Mouse (Mus musculus) intestine, embryonic 16.5 days (tissue): Measurements from ENCODE around the gene Cox8b. TPM values are rescaled to one million over a fixed set of nuclear protein-coding genes. Genes with fewer than 3 reads are reported as not detected.
A peak's percentile ranks its signal among the peaks of the same experiment; 100 is the strongest.

Experiments
- ATAC-seq: fragments of 200-750 bp; cut with Nextera tagmentation; 2 replicates; pipeline ENCODE4 v1.8.0; 2017; ENCODE audit warnings: moderate TSS enrichment, moderate library complexity
- H3K27ac ChIP-seq: fragments of 300-500 bp; sonication (generic); 2 replicates; pipeline ENCODE4 v1.5.1; 2014; ENCODE audit warnings: mild to moderate bottlenecking, low read length
- H3K27me3 ChIP-seq: fragments of 300-500 bp; sonication (generic); replicated peaks from 2 replicates; pipeline ENCODE4 v1.6.1; 2014; ENCODE audit warnings: low read length, control low read depth, mixed read lengths; ENCODE audit not compliant: control insufficient read depth, insufficient read depth
- H3K36me3 ChIP-seq: fragments of 300-500 bp; sonication (generic); 2 replicates; pipeline ENCODE4 v1.6.1; 2014; ENCODE audit warnings: low read length, control low read depth; ENCODE audit not compliant: control insufficient read depth, insufficient read depth
- H3K4me1 ChIP-seq: fragments of 300-500 bp; sonication (generic); 2 replicates; pipeline ENCODE4 v1.6.1; 2014; ENCODE audit warnings: low read length, control low read depth, mixed read lengths; ENCODE audit not compliant: control insufficient read depth, insufficient read depth
- H3K4me2 ChIP-seq: fragments of 300-500 bp; sonication (generic); 2 replicates; pipeline ENCODE4 v1.6.1; 2014; ENCODE audit warnings: low read depth, low read length, control low read depth
- H3K4me3 ChIP-seq: fragments of 300-500 bp; sonication (generic); 2 replicates; pipeline ENCODE4 v1.5.1; 2014; ENCODE audit warnings: mild to moderate bottlenecking, low read length
- H3K9ac ChIP-seq: fragments of 300-500 bp; sonication (generic); 2 replicates; pipeline ENCODE4 v1.6.1; 2014; ENCODE audit warnings: low read depth, low read length
- H3K9me3 ChIP-seq: fragments of 300-500 bp; sonication (generic); 2 replicates; pipeline ENCODE4 v1.6.1; 2016; ENCODE audit warnings: low read length, control low read depth; ENCODE audit not compliant: control insufficient read depth
- WGBS: fragments of 180-500 bp; shearing (Covaris S2); extraction: QIAGEN DNeasy Blood & Tissue Kit; methylation state at CpG from one replicate; pipeline ENCODE4 v1.1.7; 2014; 5-methylcytosine and 5-hydroxymethylcytosine counted together
- polyA plus RNA-seq: library from polyadenylated mRNA; unstranded; fragments of >200 nt; fragmentation: Nextera tagmentation; extraction: Ambion mirVana; gene quantifications from 2 replicates; pipeline ENCODE4 v1.2.1, GENCODE M21; 2015

Gene Cox8b
- polyA plus RNA-seq, 1 experiment from 2014 or later, result 0.45 TPM

DNA sequence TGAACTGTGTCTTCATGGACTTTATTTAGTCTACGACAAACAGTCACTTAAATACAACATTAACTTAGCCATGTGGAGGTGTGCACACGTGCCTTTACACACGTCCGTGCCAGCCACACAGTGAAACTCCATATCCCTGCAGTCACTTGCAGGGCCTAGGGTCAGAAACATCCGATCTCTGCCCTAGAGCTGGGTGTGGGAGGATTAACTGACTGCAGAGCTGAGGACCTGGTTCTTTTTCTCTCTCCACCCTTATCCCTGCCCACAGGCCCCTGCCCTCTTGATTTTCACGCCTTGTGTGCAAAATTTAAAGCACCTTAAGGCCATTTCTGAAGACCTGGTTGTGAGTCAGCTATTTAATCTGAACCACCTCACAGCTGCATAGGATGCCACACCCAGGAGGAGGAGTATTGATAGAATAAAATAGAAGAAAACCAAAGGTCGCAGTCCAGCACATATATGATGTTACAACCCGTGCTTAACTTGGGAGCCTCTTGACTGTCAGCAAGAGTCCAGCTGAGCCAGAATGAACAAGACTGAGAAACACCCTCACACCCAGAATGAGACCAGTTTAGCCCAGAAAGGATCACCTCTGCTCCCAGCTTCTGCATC lies 20.3 kb upstream of the Cox8b start, which contains the start of gene Nlrp6:
Nlrp6 (plus strand) TSS at position 485 of the 612 bp plus-strand sequence.
- H3K27ac ChIP-seq, result peak within 1 kb of the TSS; percentile 89
- peak; percentile 81 for ATAC-seq
- 52% methylated on average over 8 of the region's 8 CpGs for WGBS
- H3K9me3 ChIP-seq, result no peaks in the 10 kb centered on the region
- peak within 1 kb of the TSS; percentile 56 for H3K4me3 ChIP-seq
- peaks cover 3% of the 10 kb centered on the region; the same call in 1 of the 2 replicates for H3K36me3 ChIP-seq
- peak within 1 kb of the TSS; percentile 62 for H3K9ac ChIP-seq
- peak within 1 kb of the TSS; percentile 78 for H3K4me2 ChIP-seq
- peaks cover 16% of the 10 kb centered on the region for H3K4me1 ChIP-seq
- H3K27me3 ChIP-seq, result peaks cover 24% of the 10 kb centered on the region

DNA sequence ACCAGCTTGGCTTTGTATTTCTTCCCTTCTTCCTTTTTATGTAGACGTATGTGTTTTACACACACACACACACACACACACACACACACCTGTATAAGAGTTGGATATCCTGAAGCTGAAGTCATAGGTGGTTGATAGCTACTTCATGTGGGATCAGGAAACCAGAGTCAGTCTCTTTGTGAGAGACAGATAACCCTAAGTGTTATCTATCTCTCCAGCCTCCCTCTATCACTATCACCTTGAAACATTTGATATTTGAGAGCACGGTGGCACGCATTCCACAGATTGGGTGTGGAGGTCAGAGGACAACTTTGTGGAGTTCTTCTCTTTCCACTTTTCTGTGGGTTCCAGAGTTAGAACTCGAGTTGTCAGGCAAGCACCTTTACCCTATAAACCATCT lies 19.7 kb upstream of the Cox8b start:
- H3K27me3 ChIP-seq, result peaks cover 24% of the 10 kb centered on the region
- WGBS, result 43% methylated on average over 4 of the region's 4 CpGs
- H3K4me2 ChIP-seq, result peak overlapping the region; percentile 1; the same call in 1 of the 2 replicates
- no peaks in the 10 kb centered on the region for H3K9me3 ChIP-seq
- peaks cover 3% of the 10 kb centered on the region; the same call in 1 of the 2 replicates for H3K36me3 ChIP-seq
- ATAC-seq, result peak; percentile 46
- H3K4me3 ChIP-seq, result no peak overlapping the region
- no peak overlapping the region; the same call in 1 of the 2 replicates for H3K9ac ChIP-seq
- H3K4me1 ChIP-seq, result peaks cover 16% of the 10 kb centered on the region
- H3K27ac ChIP-seq, result peak overlapping the region; percentile 89

DNA sequence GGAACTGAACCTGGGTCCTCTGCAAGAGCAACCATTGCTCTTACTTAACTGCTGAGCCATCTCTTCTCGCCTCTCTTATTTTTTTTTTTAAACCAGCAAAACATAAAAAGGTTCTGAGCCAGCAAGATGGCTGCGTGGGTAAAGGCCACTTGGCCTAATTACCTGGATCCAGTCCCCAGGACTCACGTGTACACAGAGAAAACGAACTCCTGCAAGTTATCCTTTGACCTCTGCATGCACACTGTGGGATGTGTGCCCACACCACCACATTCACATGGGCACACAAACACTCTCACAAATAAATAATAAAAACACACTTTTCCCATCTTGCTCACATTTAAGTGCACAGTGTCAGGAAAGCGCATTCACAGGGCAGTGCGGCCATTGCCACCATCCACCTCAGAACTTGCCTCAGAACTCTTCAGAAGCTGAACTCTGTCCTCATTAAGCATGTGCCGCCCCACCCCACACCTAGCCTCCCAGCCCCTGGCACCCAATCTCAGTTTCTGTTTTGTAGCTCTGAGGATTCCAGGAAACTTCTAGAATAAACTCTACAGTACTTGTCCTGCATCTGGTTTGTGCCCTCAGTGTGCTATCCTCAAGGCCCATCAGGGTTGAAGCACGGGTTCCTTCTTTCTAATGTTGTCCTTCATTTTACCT lies 13.9 kb upstream of the Cox8b start:
- peak; percentile 27 for ATAC-seq
- WGBS, result 72% methylated on average over 8 of the region's 8 CpGs
- H3K27ac ChIP-seq, result peak overlapping the region; percentile 94

DNA sequence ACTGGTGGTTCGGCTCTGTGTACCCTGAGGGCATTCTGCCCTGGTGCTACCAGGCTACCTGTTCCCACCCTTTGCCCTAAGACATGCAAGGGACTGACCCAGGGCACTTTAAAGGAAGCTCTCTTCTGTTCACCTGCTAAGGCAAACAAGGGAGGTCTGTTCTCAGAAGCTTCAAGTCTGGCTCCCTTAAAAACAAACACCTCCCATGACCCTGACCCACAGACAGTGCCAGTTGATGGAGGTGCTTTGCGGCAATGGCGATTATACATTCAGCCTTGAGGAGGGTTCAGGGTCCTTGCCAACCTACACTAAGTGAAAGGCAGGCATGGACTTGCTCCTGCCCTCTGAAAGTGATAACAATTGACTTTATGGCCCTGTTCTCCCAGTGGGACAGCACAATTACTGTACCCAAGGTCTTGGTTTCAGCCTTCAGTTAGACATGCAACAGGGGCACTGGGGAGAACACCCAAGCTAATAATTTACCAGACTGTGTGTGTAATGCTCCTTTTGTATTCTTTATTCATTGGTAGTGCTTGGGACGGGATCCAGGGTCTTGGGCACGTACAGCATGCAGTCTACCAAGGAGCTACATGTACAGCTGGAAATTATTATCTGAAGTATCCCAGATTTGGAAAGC lies 12.7 kb upstream of the Cox8b start:
- H3K27ac ChIP-seq, result peak overlapping the region; percentile 94
- H3K4me1 ChIP-seq, result peaks cover 12% of the 10 kb centered on the region
- H3K9me3 ChIP-seq, result no peaks in the 10 kb centered on the region
- no peaks in the 10 kb centered on the region for H3K27me3 ChIP-seq
- 51% methylated on average over 5 of the region's 5 CpGs for WGBS
- no peaks in the 10 kb centered on the region for H3K36me3 ChIP-seq
- peak; percentile 93 for ATAC-seq
- H3K9ac ChIP-seq, result peak overlapping the region; percentile 36; the same call in 1 of the 2 replicates
- H3K4me2 ChIP-seq, result peak overlapping the region; percentile 2; the same call in 1 of the 2 replicates
- no peak overlapping the region for H3K4me3 ChIP-seq

More for the DNA sequence above, 13.9 kb upstream of the Cox8b start:
- H3K36me3 ChIP-seq, result no peaks in the 10 kb centered on the region
- no peaks in the 10 kb centered on the region for H3K27me3 ChIP-seq
- no peaks in the 10 kb centered on the region for H3K9me3 ChIP-seq
- peaks cover 15% of the 10 kb centered on the region for H3K4me1 ChIP-seq
- H3K4me2 ChIP-seq, result no peak overlapping the region
- no peak overlapping the region for H3K9ac ChIP-seq
- no peak overlapping the region for H3K4me3 ChIP-seq

DNA sequence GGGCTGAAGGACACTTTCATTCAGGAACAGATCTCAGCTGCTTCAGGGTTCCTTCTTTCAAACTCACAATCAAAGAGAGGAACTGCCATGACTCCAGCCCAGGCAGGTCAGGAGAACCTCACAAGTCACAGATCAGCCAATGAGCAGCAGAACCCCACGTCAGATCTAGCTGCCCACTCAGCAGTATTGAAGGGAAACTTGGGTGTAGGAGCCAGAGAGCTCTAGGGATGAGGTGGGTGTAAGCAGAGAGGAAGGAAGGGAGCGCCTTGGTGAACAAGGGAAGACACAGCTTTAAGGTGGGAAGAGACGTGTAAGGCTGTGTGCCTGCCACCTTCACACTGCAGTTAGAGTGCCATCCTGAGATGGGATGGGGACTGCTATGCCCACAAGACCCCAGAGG lies 12.0 kb upstream of the Cox8b start:
- H3K9me3 ChIP-seq, result no peaks in the 10 kb centered on the region
- H3K4me1 ChIP-seq, result peaks cover 12% of the 10 kb centered on the region
- no peaks in the 10 kb centered on the region for H3K36me3 ChIP-seq
- no peak for ATAC-seq
- WGBS, result 60% methylated on average over 3 of the region's 3 CpGs
- H3K9ac ChIP-seq, result peak overlapping the region; percentile 36
- peak overlapping the region; percentile 94 for H3K27ac ChIP-seq
- H3K4me3 ChIP-seq, result no peak overlapping the region
- H3K27me3 ChIP-seq, result no peaks in the 10 kb centered on the region
- H3K4me2 ChIP-seq, result 0 out of 2 replicates have a peak overlapping the region, but pooled peaks have one; percentile 2

DNA sequence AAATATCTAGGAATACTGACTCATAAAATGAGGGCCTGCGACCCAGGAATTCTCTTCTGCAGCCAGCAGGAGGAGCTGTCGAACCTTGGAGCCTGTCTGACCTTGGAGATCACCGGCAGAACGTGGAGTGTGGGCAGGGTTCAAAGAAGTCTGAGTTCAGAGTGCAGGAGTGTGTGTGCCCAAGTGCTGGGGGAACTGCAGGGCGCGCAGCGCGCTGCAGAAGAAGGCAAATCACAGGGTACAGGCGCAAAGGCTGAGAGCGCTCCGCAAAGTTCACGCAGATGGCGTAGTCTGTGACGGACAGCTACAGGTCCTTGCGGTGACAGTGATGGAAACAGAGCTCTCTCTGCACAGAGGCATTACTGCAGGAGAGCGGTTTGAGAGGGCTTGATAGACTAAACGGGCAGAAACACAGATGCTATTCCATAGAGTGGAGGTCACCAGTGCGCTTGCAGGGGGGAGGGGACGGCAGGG lies 8.4 kb upstream of the Cox8b start:
- peak; percentile 64 for ATAC-seq
- Histone ChIP-seq H3K27ac (0 out of 2 replicates have a peak overlapping the region, but pooled peaks have one; percentile 49), H3K4me3 (peak overlapping the region; percentile 45), H3K27me3 (no peaks in the 10 kb centered on the region), H3K9ac (peak overlapping the region; percentile 64), H3K4me1 (peaks cover 7% of the 10 kb centered on the region), H3K4me2 (peak overlapping the region; percentile 79), H3K36me3 (no peaks in the 10 kb centered on the region), H3K9me3 (no peaks in the 10 kb centered on the region)
- WGBS, result 2% methylated on average over 19 of the region's 19 CpGs

DNA sequence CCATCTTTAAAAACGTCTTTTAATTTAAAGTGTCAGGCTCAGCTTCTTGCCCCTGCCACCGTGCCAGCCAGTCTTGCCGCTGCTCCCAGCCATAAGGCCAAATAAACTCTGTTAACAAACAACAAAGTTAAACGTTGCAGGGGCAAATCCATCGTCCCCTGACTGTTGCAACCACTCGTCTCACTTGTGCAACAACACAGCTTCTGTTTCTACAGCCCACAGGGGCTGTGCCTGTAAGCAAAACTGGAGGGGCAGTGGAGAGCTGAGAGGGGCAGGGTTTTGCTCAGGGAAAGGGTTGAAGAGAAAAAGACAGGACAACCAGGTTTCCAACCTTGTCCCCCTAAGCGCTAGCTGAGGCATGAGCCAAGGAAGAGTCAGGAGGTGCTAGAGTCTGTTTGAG lies 7.9 kb upstream of the Cox8b start:
- Histone ChIP-seq H3K9me3 (no peaks in the 10 kb centered on the region), H3K36me3 (no peaks in the 10 kb centered on the region), H3K27me3 (no peaks in the 10 kb centered on the region), H3K9ac (no peak overlapping the region), H3K4me3 (no peak overlapping the region), H3K4me1 (peaks cover 10% of the 10 kb centered on the region), H3K4me2 (no peak overlapping the region; the same call in 1 of the 2 replicates), H3K27ac (no peak overlapping the region)
- ATAC-seq, result no peak
- WGBS, result 44% methylated on average over 7 of the region's 7 CpGs

DNA sequence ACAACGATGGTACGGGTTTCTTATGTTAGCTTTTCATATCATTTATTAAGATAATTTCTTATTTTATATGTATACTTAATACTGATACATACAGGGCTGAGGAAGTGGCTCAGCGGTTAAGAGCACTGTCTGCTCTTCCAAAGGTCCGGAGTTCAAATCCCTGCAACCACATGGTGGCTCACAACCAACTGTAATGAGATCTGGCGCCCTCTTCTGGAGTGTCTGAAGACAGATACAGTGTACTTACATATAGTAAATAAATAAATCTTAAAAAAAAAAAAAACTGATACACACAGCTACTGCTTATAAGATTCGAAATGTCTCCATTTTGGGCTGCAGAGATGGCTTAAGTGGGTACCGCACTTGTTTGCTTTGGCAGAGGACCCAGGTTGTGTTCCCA lies 7.5 kb upstream of the Cox8b start:
- Histone ChIP-seq H3K9ac (no peak overlapping the region), H3K4me1 (peaks cover 10% of the 10 kb centered on the region), H3K9me3 (no peaks in the 10 kb centered on the region), H3K4me2 (no peak overlapping the region), H3K4me3 (no peak overlapping the region), H3K27me3 (no peaks in the 10 kb centered on the region), H3K36me3 (no peaks in the 10 kb centered on the region), H3K27ac (no peak overlapping the region)
- WGBS, result 87% methylated on average over 7 of the region's 7 CpGs
- ATAC-seq, result no peak

DNA sequence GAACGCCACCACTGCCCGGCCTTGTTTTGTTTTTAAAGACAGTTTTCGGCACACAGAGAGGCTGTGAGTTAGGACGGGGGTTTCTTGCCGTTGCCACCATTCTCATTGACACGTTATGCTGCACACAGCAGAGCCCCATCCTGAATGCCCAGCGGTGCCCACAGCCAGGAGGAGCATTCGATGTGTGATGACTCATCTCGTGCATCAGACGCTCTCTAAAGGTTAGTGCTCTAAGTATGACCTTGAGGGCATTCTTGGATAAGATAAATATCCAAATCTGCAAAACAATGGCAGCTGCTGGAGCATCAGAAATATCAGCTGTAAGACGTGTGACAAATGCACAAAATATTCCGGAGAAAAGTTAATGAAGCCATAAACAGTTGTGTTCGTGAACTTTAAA lies 6.9 kb upstream of the Cox8b start:
- WGBS, result 79% methylated on average over 13 of the region's 13 CpGs
- H3K9ac ChIP-seq, result no peak overlapping the region
- H3K27ac ChIP-seq, result no peak overlapping the region
- no peak overlapping the region for H3K4me2 ChIP-seq
- no peaks in the 10 kb centered on the region for H3K9me3 ChIP-seq
- H3K36me3 ChIP-seq, result no peaks in the 10 kb centered on the region
- H3K4me1 ChIP-seq, result peaks cover 5% of the 10 kb centered on the region; the same call in 1 of the 2 replicates
- H3K4me3 ChIP-seq, result no peak overlapping the region
- ATAC-seq, result no peak
- no peaks in the 10 kb centered on the region for H3K27me3 ChIP-seq
